Comparison of ENCODE assay signal across 8 mouse cellular contexts in genomic region chr6:128145765-128146164, GRCm38 (mm10). TPM values are rescaled to one million over a fixed set of nuclear protein-coding genes. Genes with fewer than 3 reads are reported as not detected.
DNase-seq lines count a peak whose midpoint lies in the region; ATAC-seq and TF ChIP-seq lines count a peak whose summit lies in the region.

No protein-coding gene starts in this region.

- no peak overlapping the region for H3K4me2 ChIP-seq in forebrain, postnatal 0 days (ENCODE audit: low read depth)
- H3K4me2 ChIP-seq in forebrain, embryonic 15.5 days (replicated peaks) = no peak overlapping the region
- no peak overlapping the region for H3K4me2 ChIP-seq in embryonic facial prominence, embryonic 14.5 days (ENCODE audit: low read depth, low read length)
- no peak overlapping the region for H3K4me2 ChIP-seq in stomach, postnatal 0 days (replicated peaks; ENCODE audit: low read depth)

- H3K9ac ChIP-seq in forebrain, postnatal 0 days = no peak overlapping the region
- no peak overlapping the region for H3K9ac ChIP-seq in forebrain, embryonic 15.5 days (replicated peaks)
- no peak overlapping the region for H3K9ac ChIP-seq in embryonic facial prominence, embryonic 14.5 days (ENCODE audit: low read depth, low read length)
- H3K9ac ChIP-seq in stomach, postnatal 0 days (ENCODE audit: low read length) = no peak overlapping the region

- H3K4me1 ChIP-seq in forebrain, postnatal 0 days (ENCODE audit: insufficient read depth) = 0 out of 2 replicates have a peak, but pooled peaks cover 4% of the 10 kb centered on the region
- peaks cover 15% of the 10 kb centered on the region for H3K4me1 ChIP-seq in forebrain, embryonic 15.5 days
- H3K4me1 ChIP-seq in embryonic facial prominence, embryonic 14.5 days (ENCODE audit: control insufficient read depth, insufficient read depth, low read length) = peaks cover 14% of the 10 kb centered on the region; the same call in 1 of the 2 replicates
- H3K4me1 ChIP-seq in stomach, postnatal 0 days (replicated peaks; ENCODE audit: control insufficient read depth, insufficient read depth) = no peaks in the 10 kb centered on the region

- H3K9me3 ChIP-seq in forebrain, postnatal 0 days (ENCODE audit: low read length) = no peaks in the 10 kb centered on the region
- H3K9me3 ChIP-seq in forebrain, embryonic 15.5 days = no peaks in the 10 kb centered on the region
- H3K9me3 ChIP-seq in embryonic facial prominence, embryonic 14.5 days (ENCODE audit: control insufficient read depth, low read length) = no peaks in the 10 kb centered on the region
- no peaks in the 10 kb centered on the region for H3K9me3 ChIP-seq in stomach, postnatal 0 days (ENCODE audit: control insufficient read depth, low read length)

- intact Hi-C loops in left cerebral cortex, postnatal 14 days (cut with DNase I) = loop anchor here (2.0 to 10.0 kb wide), 3 partner anchors 113 to 601 kb away; no protein-coding TSS in a partner anchor

- H3K27me3 ChIP-seq in forebrain, postnatal 0 days (ENCODE audit: insufficient read depth, low read length) = no peaks in the 10 kb centered on the region
- H3K27me3 ChIP-seq in forebrain, embryonic 15.5 days = no peaks in the 10 kb centered on the region
- no peaks in the 10 kb centered on the region for H3K27me3 ChIP-seq in embryonic facial prominence, embryonic 14.5 days (replicated peaks; ENCODE audit: control insufficient read depth, insufficient read depth, low read length)
- H3K27me3 ChIP-seq in stomach, postnatal 0 days (ENCODE audit: control insufficient read depth, insufficient read depth, low read length) = no peaks in the 10 kb centered on the region

- no peak for ATAC-seq in forebrain, postnatal 0 days
- no peak for ATAC-seq in forebrain, embryonic 15.5 days (replicated peaks)
- no peak for ATAC-seq in embryonic facial prominence, embryonic 14.5 days (ENCODE audit: low read depth)
- ATAC-seq in stomach, postnatal 0 days (ENCODE audit: low FRiP score, low TSS enrichment) = no peak

- H3K36me3 ChIP-seq in forebrain, postnatal 0 days (ENCODE audit: insufficient read depth) = no peaks in the 10 kb centered on the region
- H3K36me3 ChIP-seq in forebrain, embryonic 15.5 days = no peaks in the 10 kb centered on the region
- no peaks in the 10 kb centered on the region for H3K36me3 ChIP-seq in embryonic facial prominence, embryonic 14.5 days (ENCODE audit: control insufficient read depth, insufficient read depth, low read length)
- H3K36me3 ChIP-seq in stomach, postnatal 0 days (ENCODE audit: control insufficient read depth, insufficient read depth, low read length) = no peaks in the 10 kb centered on the region

- H3K27ac ChIP-seq in forebrain, postnatal 0 days (ENCODE audit: low read depth, low read length) = no peak overlapping the region
- no peak overlapping the region for H3K27ac ChIP-seq in forebrain, embryonic 15.5 days (replicated peaks)
- H3K27ac ChIP-seq in embryonic facial prominence, embryonic 14.5 days (replicated peaks; ENCODE audit: low read depth, low read length) = no peak overlapping the region
- no peak overlapping the region for H3K27ac ChIP-seq in stomach, postnatal 0 days (replicated peaks)

- 58% methylated on average over 6 of the region's 6 CpGs for WGBS in forebrain, postnatal 0 days
- WGBS in forebrain, embryonic 15.5 days = 64% methylated on average over 6 of the region's 6 CpGs
- WGBS in embryonic facial prominence, embryonic 14.5 days = 55% methylated on average over 6 of the region's 6 CpGs
- WGBS in stomach, postnatal 0 days = 57% methylated on average over 6 of the region's 6 CpGs

- TF ChIP-seq EP300 in stomach, postnatal 0 days (optimal IDR thresholded peaks at IDR 0.05) = no peak

- TF ChIP-seq CTCF in forebrain, postnatal 0 days (IDR thresholded peaks at IDR 0.05; ENCODE audit: low read depth) = peak; percentile 81
- peak; percentile 85 for TF ChIP-seq CTCF in stomach, postnatal 0 days (IDR thresholded peaks at IDR 0.05; ENCODE audit: low read depth)

- H3K4me3 ChIP-seq in forebrain, postnatal 0 days (ENCODE audit: low read depth, low read length) = no peak overlapping the region
- no peak overlapping the region for H3K4me3 ChIP-seq in forebrain, embryonic 15.5 days
- H3K4me3 ChIP-seq in embryonic facial prominence, embryonic 14.5 days (ENCODE audit: low read depth, low read length) = no peak overlapping the region
- no peak overlapping the region for H3K4me3 ChIP-seq in stomach, postnatal 0 days (ENCODE audit: low read depth, low read length)

- DNase-seq in forebrain, postnatal 0 days = peak; percentile 54
- DNase-seq in right cerebral cortex, adult 18-20 months = peak; percentile 52
- no peak for DNase-seq in right cerebral cortex, postnatal 25 days
- peak; percentile 48 for DNase-seq in embryonic facial prominence, embryonic 14.5 days (ENCODE audit: low spot score)
- DNase-seq in left cerebral cortex, postnatal 14 days (ENCODE audit: low spot score in 2 of 2) = peak; percentile 73 to 75
- DNase-seq in stomach, postnatal 0 days (ENCODE audit: low spot score) = peak; percentile 53
- DNase-seq in ovary, adult 18-20 months (ENCODE audit: low spot score) = no peak

RNA-seq across cellular contexts. Expression of gene Tspan9, which starts 2.4 kb away (rescaled TPM):
- total RNA-seq in forebrain, postnatal 0 days (2014; rRNA removed) = 140 and 150 TPM in 2 replicates
- polyA plus RNA-seq in forebrain, postnatal 0 days (2015; fragmentation: Nextera tagmentation; extraction: Ambion mirVana) = 52.7 and 63.9 TPM in 2 replicates
- polyA plus RNA-seq in forebrain, embryonic 15.5 days (2015; fragmentation: Nextera tagmentation; extraction: Ambion mirVana) = 45.9 and 47.7 TPM in 2 replicates
- 130 and 151 TPM in 2 replicates for polyA plus RNA-seq in embryonic facial prominence, embryonic 14.5 days (2014; fragmentation: Nextera tagmentation; extraction: Ambion mirVana)
- total RNA-seq in left cerebral cortex, postnatal 14 days (2021) = 10 to 100 TPM; 71.3 to 77.5 TPM
- 77.3 and 85.9 TPM in 2 replicates for polyA plus RNA-seq in stomach, postnatal 0 days (2015; fragmentation: Nextera tagmentation; extraction: Ambion mirVana)

Comparison
In these comparisons a context has a peak if more than half of its experiments do, and no peak if none do; other contexts are left out.
1. DNase-seq: peak in forebrain, postnatal 0 days (single experiment), right cerebral cortex, adult 18-20 months (single experiment), embryonic facial prominence, embryonic 14.5 days (single experiment), left cerebral cortex, postnatal 14 days (2 of 2) and stomach, postnatal 0 days (single experiment); none in right cerebral cortex, postnatal 25 days (single experiment) and ovary, adult 18-20 months (single experiment).